10 mouse cellular contexts compared by ENCODE assay signal in the genomic region with DNA sequence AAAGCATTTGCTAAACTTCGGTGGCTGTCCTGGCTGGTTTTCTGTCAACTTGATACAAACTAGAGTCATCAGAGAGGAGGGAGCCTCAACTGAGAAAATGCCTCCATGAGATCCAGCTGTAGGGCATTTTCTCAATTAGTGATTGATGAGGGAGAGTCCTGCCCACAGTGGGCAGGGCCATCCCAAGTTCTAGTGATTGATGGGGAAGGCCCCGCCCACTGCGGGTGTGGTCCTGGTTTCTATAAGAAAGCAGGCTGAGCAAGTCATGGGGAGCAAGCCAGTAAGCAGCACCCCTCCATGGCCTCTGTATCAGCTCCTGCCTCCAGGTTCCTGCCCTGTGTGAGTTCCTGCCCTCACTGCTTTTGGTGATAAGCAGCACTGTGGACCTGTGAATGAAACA. TPM values are rescaled to one million over a fixed set of nuclear protein-coding genes. Genes with fewer than 3 reads are reported as not detected.
DNase-seq lines count a peak whose midpoint lies in the region; ATAC-seq and TF ChIP-seq lines count a peak whose summit lies in the region.
"Not testable (repeated sequence)": the region's sequence is repeated elsewhere in the genome, so short reads cannot be mapped to it uniquely, and the experiment has no call there.
"Had no signal": no experiment of that assay in that cellular context is flagged by ENCODE, and none has a peak within 500 bp of the region (broad histone marks: within the 10 kb centered on the region; RNA-seq: fewer than 3 reads in every experiment).

No protein-coding gene starts in this region.

- not testable (repeated sequence) for TF ChIP-seq POLR2A in limb, embryonic 14.5 days (IDR thresholded peaks at IDR 0.05; ENCODE audit: borderline replicate concordance, extremely low read depth, insufficient read depth, insufficient read length)

- 25% methylated on average over 3 of the region's 3 CpGs for WGBS in heart, postnatal 0 days
- WGBS in kidney, embryonic 16.5 days, result 26% methylated on average over 3 of the region's 3 CpGs
- WGBS in limb, embryonic 14.5 days, result 34% methylated on average over 3 of the region's 3 CpGs

- not testable (repeated sequence) for H3K27me3 ChIP-seq in heart, postnatal 0 days (ENCODE audit: control insufficient read depth, insufficient read depth, low read length); kidney, embryonic 16.5 days (ENCODE audit: insufficient read depth, low read length); limb, embryonic 14.5 days (ENCODE audit: control insufficient read depth, insufficient read depth, low read length)

- not testable (repeated sequence) for H3K4me3 ChIP-seq in heart, postnatal 0 days (ENCODE audit: low read depth, low read length); kidney, embryonic 16.5 days (ENCODE audit: low read length); limb, embryonic 14.5 days (replicated peaks; ENCODE audit: low read length)

- DNase-seq in ES-CJ7 (ENCODE audit: low read depth, low spot score), result peak; percentile 57
- peak; percentile 61 for DNase-seq in embryo, embryonic 11 days
- DNase-seq in gastrocnemius, postnatal 14 days, result peak; percentile 58
- DNase-seq in heart, postnatal 0 days (ENCODE audit: low spot score), result not testable (repeated sequence)
- peak; percentile 40 for DNase-seq in limb, embryonic 14.5 days (ENCODE audit: low spot score)
- peak; percentile 68 for DNase-seq in lung, postnatal 10 days
- DNase-seq in testis, postnatal 10 days (ENCODE audit: low spot score), result peak; percentile 71

- not testable (repeated sequence) for H3K36me3 ChIP-seq in heart, postnatal 0 days (replicated peaks; ENCODE audit: control insufficient read depth, insufficient read depth, low read length); kidney, embryonic 16.5 days (ENCODE audit: insufficient read depth, low read length); limb, embryonic 14.5 days (ENCODE audit: control insufficient read depth, insufficient read depth, low read length)

- not testable (repeated sequence) for ATAC-seq in heart, postnatal 0 days (ENCODE audit: insufficient read depth, low read depth); kidney, embryonic 16.5 days (ENCODE audit: low FRiP score, low TSS enrichment); limb, embryonic 14.5 days (ENCODE audit: low FRiP score, low read depth)

- not testable (repeated sequence) for H3K4me1 ChIP-seq in heart, postnatal 0 days (ENCODE audit: control insufficient read depth, insufficient read depth)
- peaks cover 17% of the 10 kb centered on the region; the same call in 1 of the 2 replicates for H3K4me1 ChIP-seq in kidney, embryonic 16.5 days (ENCODE audit: insufficient read depth, low read length)
- H3K4me1 ChIP-seq in limb, embryonic 14.5 days (ENCODE audit: control insufficient read depth, insufficient read depth, low read length), result peaks cover 50% of the 10 kb centered on the region

- TF ChIP-seq EP300 in heart, postnatal 0 days (IDR thresholded peaks at IDR 0.05; ENCODE audit: low read depth), result not testable (repeated sequence)

- not testable (repeated sequence) for H3K9ac ChIP-seq in heart, postnatal 0 days (replicated peaks; ENCODE audit: low read depth, low read length); kidney, embryonic 16.5 days (replicated peaks; ENCODE audit: low read length)
- H3K9ac ChIP-seq in limb, embryonic 14.5 days (ENCODE audit: low read depth, low read length, severe bottlenecking), result 0 out of 2 replicates have a peak overlapping the region, but pooled peaks have one; percentile 4

- not testable (repeated sequence) for H3K4me2 ChIP-seq in heart, postnatal 0 days (ENCODE audit: low read depth, low read length)
- H3K4me2 ChIP-seq in kidney, embryonic 16.5 days (replicated peaks; ENCODE audit: low read depth, low read length), result peak overlapping the region; percentile 11
- H3K4me2 ChIP-seq in limb, embryonic 14.5 days (replicated peaks; ENCODE audit: low read depth, low read length, severe bottlenecking), result peak overlapping the region; percentile 18; the same call in 1 of the 2 replicates

- intact Hi-C loops in gastrocnemius, postnatal 14 days (cut with DNase I; ENCODE audit: low total_unique reads), result not testable (repeated sequence)

- peak overlapping the region; percentile 68; the same call in 1 of the 2 replicates for H3K27ac ChIP-seq in heart, postnatal 0 days (ENCODE audit: low read depth)
- peak overlapping the region; percentile 86 for H3K27ac ChIP-seq in kidney, embryonic 16.5 days (ENCODE audit: low read length)
- peak overlapping the region; percentile 78 for H3K27ac ChIP-seq in limb, embryonic 14.5 days (replicated peaks; ENCODE audit: low read depth, low read length)

- TF ChIP-seq CTCF in heart, postnatal 0 days (IDR thresholded peaks at IDR 0.05; ENCODE audit: low read depth), result not testable (repeated sequence)

- not testable (repeated sequence) for H3K9me3 ChIP-seq in heart, postnatal 0 days (replicated peaks; ENCODE audit: control insufficient read depth, low read length); kidney, embryonic 16.5 days (ENCODE audit: low read length); limb, embryonic 14.5 days (ENCODE audit: control insufficient read depth, low read length)

RNA-seq across cellular contexts. Expression of a gene that starts 11.6 kb away (rescaled TPM):
- 100 to 1,000 TPM in 1 of 2 experiments, 10 to 100 TPM in 1; 92.5 to 102 TPM for total RNA-seq in gastrocnemius, postnatal 14 days (2021)
- 116 and 149 TPM in 2 replicates for total RNA-seq in heart, postnatal 0 days (2014; rRNA removed; ENCODE audit: low replicate concordance)
- 210 and 215 TPM in 2 replicates for polyA plus RNA-seq in heart, postnatal 0 days (2015; fragmentation: Nextera tagmentation; extraction: Ambion mirVana)
- polyA plus RNA-seq in kidney, embryonic 16.5 days (2015; fragmentation: Nextera tagmentation; extraction: Ambion mirVana), result 107 and 110 TPM in 2 replicates
- polyA plus RNA-seq in limb, embryonic 14.5 days (2012; rRNA removed), result 80.8 and 85.4 TPM in 2 replicates
- polyA plus RNA-seq in limb, embryonic 14.5 days (2014; fragmentation: Nextera tagmentation; extraction: Ambion mirVana), result 102 and 106 TPM in 2 replicates

RNA-seq across cellular contexts. Expression of a gene that starts 11.8 kb away (rescaled TPM):
- total RNA-seq in gastrocnemius, postnatal 14 days (2021), result 1 to 10 TPM; 6.5 to 6.9 TPM
- total RNA-seq in heart, postnatal 0 days (2014; rRNA removed; ENCODE audit: low replicate concordance), result 15.8 and 22.3 TPM in 2 replicates
- 11.9 and 12.8 TPM in 2 replicates for polyA plus RNA-seq in heart, postnatal 0 days (2015; fragmentation: Nextera tagmentation; extraction: Ambion mirVana)
- 54.8 and 62.4 TPM in 2 replicates for polyA plus RNA-seq in kidney, embryonic 16.5 days (2015; fragmentation: Nextera tagmentation; extraction: Ambion mirVana)
- 56.8 and 57.3 TPM in 2 replicates for polyA plus RNA-seq in limb, embryonic 14.5 days (2012; rRNA removed)
- 41.7 and 45.8 TPM in 2 replicates for polyA plus RNA-seq in limb, embryonic 14.5 days (2014; fragmentation: Nextera tagmentation; extraction: Ambion mirVana)

RNA-seq across cellular contexts. Expression of a gene that starts 16.2 kb away (rescaled TPM):
- 10 to 100 TPM in 1 of 2 experiments, 1 to 10 TPM in 1; 5.8 to 11.2 TPM for total RNA-seq in gastrocnemius, postnatal 14 days (2021)
- total RNA-seq in heart, postnatal 0 days (2014; rRNA removed; ENCODE audit: low replicate concordance), result 19.9 and 28.4 TPM in 2 replicates
- polyA plus RNA-seq in heart, postnatal 0 days (2015; fragmentation: Nextera tagmentation; extraction: Ambion mirVana), result 12.4 and 13.0 TPM in 2 replicates
- polyA plus RNA-seq in kidney, embryonic 16.5 days (2015; fragmentation: Nextera tagmentation; extraction: Ambion mirVana), result 46.1 and 51.7 TPM in 2 replicates
- 86.0 and 118 TPM in 2 replicates for polyA plus RNA-seq in limb, embryonic 14.5 days (2012; rRNA removed)
- 107 and 117 TPM in 2 replicates for polyA plus RNA-seq in limb, embryonic 14.5 days (2014; fragmentation: Nextera tagmentation; extraction: Ambion mirVana)
- total RNA-seq: MEL had no signal
- polyA plus RNA-seq: activated CD4-positive, CD25-positive, alpha-beta regulatory T cell, adult 4 months had no signal

RNA-seq across cellular contexts. Expression of a gene that starts 48.3 kb away (rescaled TPM):
- total RNA-seq in gastrocnemius, postnatal 14 days (2021), result 1 to 10 TPM; 1.1 TPM
- 1.6 and 5.0 TPM in 2 replicates for total RNA-seq in heart, postnatal 0 days (2014; rRNA removed; ENCODE audit: low replicate concordance)
- polyA plus RNA-seq in heart, postnatal 0 days (2015; fragmentation: Nextera tagmentation; extraction: Ambion mirVana), result 1.2 and 1.7 TPM in 2 replicates
- 2.4 TPM in 2 replicates for polyA plus RNA-seq in kidney, embryonic 16.5 days (2015; fragmentation: Nextera tagmentation; extraction: Ambion mirVana)
- 4.0 and 4.6 TPM in 2 replicates for polyA plus RNA-seq in limb, embryonic 14.5 days (2012; rRNA removed)
- polyA plus RNA-seq in limb, embryonic 14.5 days (2014; fragmentation: Nextera tagmentation; extraction: Ambion mirVana), result 4.9 and 5.4 TPM in 2 replicates

RNA-seq across cellular contexts. Expression of a gene that starts 48.5 kb away (rescaled TPM):
- 1 to 10 TPM; 4.9 TPM for total RNA-seq in gastrocnemius, postnatal 14 days (2021)
- total RNA-seq in heart, postnatal 0 days (2014; rRNA removed; ENCODE audit: low replicate concordance), result 5.5 and 7.1 TPM in 2 replicates
- 4.1 and 5.3 TPM in 2 replicates for polyA plus RNA-seq in heart, postnatal 0 days (2015; fragmentation: Nextera tagmentation; extraction: Ambion mirVana)
- 6.1 and 7.0 TPM in 2 replicates for polyA plus RNA-seq in kidney, embryonic 16.5 days (2015; fragmentation: Nextera tagmentation; extraction: Ambion mirVana)
- polyA plus RNA-seq in limb, embryonic 14.5 days (2012; rRNA removed), result 6.3 and 6.5 TPM in 2 replicates
- 5.6 and 6.5 TPM in 2 replicates for polyA plus RNA-seq in limb, embryonic 14.5 days (2014; fragmentation: Nextera tagmentation; extraction: Ambion mirVana)
